Mouse (Mus musculus) Patski (cell line): ENCODE results near the gene Mkrn2os. TPM values are rescaled to one million over a fixed set of nuclear protein-coding genes. Genes with fewer than 3 reads are reported as not detected.

ENCODE experiments used
- ATAC-seq: fragments of 100-300 bp; one replicate; pipeline ENCODE4 v1.8.0; 2021
- CTCF ChIA-PET: fragments of 350-600 bp; sonication (Branson Sonifier 250); formaldehyde crosslinking; loops from one replicate; lab custom pipeline; 2022; ENCODE audit warnings: inconsistent platforms; lab: Charles Lee
- POLR2A ChIA-PET: fragments of 350-600 bp; sonication (Branson Sonifier 250); formaldehyde crosslinking; loops from one replicate; lab custom pipeline; 2022; ENCODE audit warnings: antibody characterized with exemption, inconsistent platforms; lab: Charles Lee
- DNase-seq: peaks from one replicate; pipeline ENCODE4 v3.0.0-alpha.2; 2011; ENCODE audit warnings: low read depth, low spot score
- H3K27me3 ChIP-seq: fragments of 371-371 bp; one replicate; pipeline ENCODE4 v1.5.1; 2021
- CTCF ChIP-seq: fragments of 100-300 bp; IDR thresholded peaks from one replicate; pipeline ENCODE4 v1.5.1; 2021
- in situ Hi-C: fragments of 300-500 bp; cut with MboI; formaldehyde crosslinking; loops from 3 replicates; pipeline ENCODE4 v1.11.1; 2018; ENCODE audit warnings: low pct_unique_long_range_greater_than_20kb, mixed read lengths
- polyA plus RNA-seq: library from polyadenylated mRNA; unstranded; gene quantifications from one replicate; pipeline ENCODE4 v1.2.3, GENCODE M21; 2021

Gene Mkrn2os
- polyA plus RNA-seq, 1 experiment from 2014 or later = 11.7 TPM

- H3K27me3 ChIP-seq = no peaks in the 10 kb centered on the region
- in situ Hi-C loops = no loop called here
- ChIA-PET CTCF (interaction anchor here (1.2 kb wide), 1 partner anchor 25 kb away, joined by 3 read pairs; no protein-coding TSS in a partner anchor), POLR2A (no interaction called here)
- no peak for TF ChIP-seq CTCF
- ATAC-seq (no peak), DNase-seq (no peak)
Measured at GRCm38 (mm10) chr6:115584176-115584575, 8.2 kb downstream of the Mkrn2os start.

GRCm38 (mm10) chr6:115583430-115584125 is 8.8 kb downstream of the Mkrn2os start:
- no peaks in the 10 kb centered on the region for H3K27me3 ChIP-seq
- in situ Hi-C loops = no loop called here
- no peak for TF ChIP-seq CTCF
- DNase-seq = no peak
- POLR2A ChIA-PET = no interaction called here
- ATAC-seq = no peak
- CTCF ChIA-PET = interaction anchor here (1.2 kb wide), 1 partner anchor 25 kb away, joined by 3 read pairs; no protein-coding TSS in a partner anchor

GRCm38 (mm10) chr6:115582328-115583115 is 9.9 kb downstream of the Mkrn2os start:
- in situ Hi-C loops = no loop called here
- CTCF ChIA-PET = interaction anchor here (1.2 to 2.4 kb wide), 2 partner anchors 16 to 29 kb away, joined by 3 to 5 read pairs; no protein-coding TSS in a partner anchor

GRCm38 (mm10) chr6:115580810-115581209 is 11.6 kb downstream of the Mkrn2os start:
- DNase-seq (no peak), ATAC-seq (no peak)
- CTCF ChIA-PET = interaction anchor here (1.7 to 2.4 kb wide), 3 partner anchors 9 to 31 kb away, joined by 5 to 7 read pairs (median 5); partner anchors contain the start of gene Mkrn2os
- POLR2A ChIA-PET = interaction anchor here (0.9 kb wide), 1 partner anchor 22 kb away, joined by 4 read pairs; no protein-coding TSS in a partner anchor
- TF ChIP-seq CTCF = no peak
- in situ Hi-C loops = no loop called here
- H3K27me3 ChIP-seq = no peaks in the 10 kb centered on the region

More at GRCm38 (mm10) chr6:115582328-115583115, 9.9 kb downstream of the Mkrn2os start:
- TF ChIP-seq CTCF = no peak
- ATAC-seq = no peak
- H3K27me3 ChIP-seq = no peaks in the 10 kb centered on the region
- DNase-seq = no peak
- POLR2A ChIA-PET = interaction anchor here (0.6 kb wide), 1 partner anchor 8 kb away, joined by 3 read pairs; no protein-coding TSS in a partner anchor

GRCm38 (mm10) chr6:115577941-115578340 is 14.4 kb downstream of the Mkrn2os start:
- in situ Hi-C loops = no loop called here
- no peak for TF ChIP-seq CTCF
- no peaks in the 10 kb centered on the region for H3K27me3 ChIP-seq
- ATAC-seq (no peak), DNase-seq (no peak)
- ChIA-PET CTCF (interaction anchor here (0.7 kb wide), 1 partner anchor 41 kb away, joined by 3 read pairs; no protein-coding TSS in a partner anchor), POLR2A (no interaction called here)

- DNase-seq (no peak), ATAC-seq (no peak)
- TF ChIP-seq CTCF = no peak
- CTCF ChIA-PET = no interaction called here
- in situ Hi-C loops = no loop called here
- POLR2A ChIA-PET = no interaction called here
- no peaks in the 10 kb centered on the region for H3K27me3 ChIP-seq
Measured at GRCm38 (mm10) chr6:115577407-115577806, 15.0 kb downstream of the Mkrn2os start.

- no peak for ATAC-seq
- no peak for TF ChIP-seq CTCF
- in situ Hi-C loops = no loop called here
Measured at GRCm38 (mm10) chr6:115574171-115574570, 18.2 kb downstream of the Mkrn2os start.

GRCm38 (mm10) chr6:115565479-115566045 is 26.8 kb downstream of the Mkrn2os start:
- in situ Hi-C loops = no loop called here
- ATAC-seq = no peak
- no peak for DNase-seq
- TF ChIP-seq CTCF = no peak
- H3K27me3 ChIP-seq = no peaks in the 10 kb centered on the region
- ChIA-PET POLR2A (no interaction called here), CTCF (no interaction called here)

More at GRCm38 (mm10) chr6:115574171-115574570, 18.2 kb downstream of the Mkrn2os start:
- ChIA-PET CTCF (no interaction called here), POLR2A (no interaction called here)
- H3K27me3 ChIP-seq = no peaks in the 10 kb centered on the region
- DNase-seq = no peak

GRCm38 (mm10) chr6:115559651-115560632 is 32.4 kb downstream of the Mkrn2os start:
- POLR2A ChIA-PET = interaction anchor here (0.9 to 1.0 kb wide), 2 partner anchors 16 to 21 kb away, joined by 3 to 4 read pairs; partner anchors contain the start of gene Tsen2
- H3K27me3 ChIP-seq = no peaks in the 10 kb centered on the region
- in situ Hi-C loops = no loop called here
- TF ChIP-seq CTCF = no peak
- DNase-seq (no peak), ATAC-seq (no peak)
- CTCF ChIA-PET = no interaction called here
